Mouse (Mus musculus): ENCODE measurements around the gene Gatb. TPM values are rescaled to one million over a fixed set of nuclear protein-coding genes. Genes with fewer than 3 reads are reported as not detected.
A peak's percentile ranks its signal among the peaks of the same experiment; 100 is the strongest.
"Not testable (repeated sequence)": the region's sequence is repeated elsewhere in the genome, so short reads cannot be mapped to it uniquely, and the experiment has no call there.

The Gatb gene
- polyA plus RNA-seq, 1 experiment: 2.1 TPM

DNA sequence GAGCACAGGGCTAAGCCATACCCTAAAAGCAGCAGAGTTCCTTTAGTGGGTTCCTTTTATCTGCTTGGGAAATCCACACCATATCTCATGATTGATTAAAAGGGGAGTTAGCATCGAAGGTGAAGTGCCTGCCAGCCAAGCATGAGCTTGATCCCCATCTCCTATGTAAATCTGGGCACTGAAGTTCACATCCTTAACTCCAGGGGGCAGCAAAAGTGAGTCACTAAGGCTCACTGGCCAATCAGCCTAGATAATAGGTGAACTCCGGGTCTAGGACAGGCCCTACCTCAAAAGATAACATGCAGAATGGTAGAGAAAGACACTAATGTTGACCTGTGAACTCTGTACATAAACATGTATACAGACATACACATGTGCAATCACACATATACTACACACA is 30.3 kb upstream of the Gatb start:
- H3K4me3 ChIP-seq (ENCODE audit: low read depth, low read length): no peak overlapping the region
- no peaks in the 10 kb centered on the region for H3K4me1 ChIP-seq (ENCODE audit: control insufficient read depth, insufficient read depth, insufficient read length, low read length)
- 29% methylated on average over 2 of the region's 2 CpGs for WGBS
- TF ChIP-seq POLR2A (IDR thresholded peaks at IDR 0.05; ENCODE audit: low read depth, low read length) (no peak), CTCF (IDR thresholded peaks at IDR 0.05; ENCODE audit: extremely low read depth, insufficient read length, insufficient replicate concordance, low read depth, low read length) (peak; percentile 34; the same call in 1 of the 2 replicates)
- H3K36me3 ChIP-seq (ENCODE audit: control insufficient read depth, insufficient read depth, low read length): no peaks in the 10 kb centered on the region
- H3K27me3 ChIP-seq (ENCODE audit: control insufficient read depth, insufficient read depth, low read length): no peaks in the 10 kb centered on the region
- no peak overlapping the region for H3K27ac ChIP-seq (ENCODE audit: insufficient read depth, low read depth, low read length)

DNA sequence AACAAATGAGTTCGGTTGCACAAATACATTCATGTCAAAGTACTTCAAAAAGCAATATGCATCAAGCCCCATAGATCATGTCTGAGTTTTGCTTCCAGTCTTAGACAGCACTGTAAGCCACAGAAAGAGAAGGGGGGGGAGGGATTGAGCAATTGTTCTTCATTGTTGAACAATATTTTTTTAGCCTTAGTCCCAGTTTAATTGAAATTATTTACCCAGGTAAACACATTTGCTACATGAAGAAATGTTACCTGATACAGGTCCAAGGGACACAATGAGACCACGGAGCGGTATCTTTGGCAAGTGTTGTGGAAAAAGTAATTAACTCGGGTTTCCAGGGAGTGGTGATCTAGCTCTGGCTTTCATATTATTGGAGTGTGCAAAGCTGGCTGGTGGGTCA is 23.6 kb upstream of the Gatb start:
- Histone ChIP-seq H3K36me3 (ENCODE audit: control insufficient read depth, insufficient read depth, low read length) (no peaks in the 10 kb centered on the region), H3K27ac (ENCODE audit: insufficient read depth, low read depth, low read length) (no peak overlapping the region), H3K4me3 (ENCODE audit: low read depth, low read length) (no peak overlapping the region), H3K27me3 (ENCODE audit: control insufficient read depth, insufficient read depth, low read length) (no peaks in the 10 kb centered on the region), H3K4me1 (ENCODE audit: control insufficient read depth, insufficient read depth, insufficient read length, low read length) (no peaks in the 10 kb centered on the region)
- no peak for TF ChIP-seq CTCF (IDR thresholded peaks at IDR 0.05; ENCODE audit: extremely low read depth, insufficient read length, insufficient replicate concordance, low read depth, low read length)
- no peak for TF ChIP-seq POLR2A (IDR thresholded peaks at IDR 0.05; ENCODE audit: low read depth, low read length)
- WGBS: 66% methylated on average over 4 of the region's 4 CpGs

DNA sequence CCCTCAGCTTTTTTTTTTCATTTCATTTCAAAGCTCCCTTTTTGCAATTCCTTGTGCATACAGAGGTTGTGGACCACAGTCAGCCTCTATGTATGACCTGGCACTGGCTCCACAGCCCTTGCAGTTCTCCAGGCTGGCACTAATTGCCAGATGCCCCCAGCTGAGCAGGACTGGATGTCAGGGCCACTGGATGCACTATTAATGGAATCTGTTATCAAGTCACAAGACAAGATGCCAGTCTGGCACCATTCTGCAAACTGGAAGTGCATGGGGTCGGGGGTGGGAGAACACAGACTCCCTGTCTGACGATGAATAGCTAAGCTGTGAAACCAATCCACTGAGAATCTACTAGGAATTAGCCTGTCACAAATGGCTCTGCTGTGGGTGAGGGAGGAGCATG is 22.6 kb upstream of the Gatb start:
- H3K4me3 ChIP-seq (ENCODE audit: low read depth, low read length): no peak overlapping the region
- H3K36me3 ChIP-seq (ENCODE audit: control insufficient read depth, insufficient read depth, low read length): no peaks in the 10 kb centered on the region
- H3K4me1 ChIP-seq (ENCODE audit: control insufficient read depth, insufficient read depth, insufficient read length, low read length): no peaks in the 10 kb centered on the region
- WGBS: 72% methylated on average over 2 of the region's 2 CpGs
- TF ChIP-seq CTCF (IDR thresholded peaks at IDR 0.05; ENCODE audit: extremely low read depth, insufficient read length, insufficient replicate concordance, low read depth, low read length) (no peak), POLR2A (IDR thresholded peaks at IDR 0.05; ENCODE audit: low read depth, low read length) (no peak)
- H3K27me3 ChIP-seq (ENCODE audit: control insufficient read depth, insufficient read depth, low read length): no peaks in the 10 kb centered on the region; the same call in 1 of the 2 replicates
- H3K27ac ChIP-seq (ENCODE audit: insufficient read depth, low read depth, low read length): no peak overlapping the region

DNA sequence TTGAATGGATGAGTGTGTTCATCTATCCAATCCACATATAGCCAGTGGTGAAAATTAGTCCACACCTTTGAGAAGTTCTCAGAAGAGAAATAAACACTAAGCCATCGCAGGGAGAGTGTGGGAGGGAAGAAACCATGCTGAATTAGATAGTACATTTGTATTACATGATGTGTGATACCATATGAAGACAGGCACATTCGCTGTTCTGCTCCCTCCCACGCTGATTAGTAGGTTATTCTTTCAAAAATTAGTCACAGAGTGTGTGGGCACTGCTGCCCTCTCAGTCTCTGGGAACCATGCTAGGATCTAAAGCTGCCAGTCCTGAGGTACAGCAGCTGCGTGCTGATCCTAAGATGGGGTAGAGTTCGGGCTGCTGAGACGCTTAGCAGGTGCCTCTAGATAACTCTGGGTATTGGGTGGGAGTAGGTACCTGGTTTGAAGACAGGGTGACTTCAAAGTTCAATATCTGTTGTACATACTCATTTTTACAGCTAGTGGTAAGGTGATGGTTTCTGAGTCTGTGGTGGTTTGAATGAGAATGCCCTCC is 20.1 kb upstream of the Gatb start:
- Histone ChIP-seq H3K27ac (ENCODE audit: insufficient read depth, low read depth, low read length) (no peak overlapping the region), H3K36me3 (ENCODE audit: control insufficient read depth, insufficient read depth, low read length) (no peaks in the 10 kb centered on the region), H3K4me1 (ENCODE audit: control insufficient read depth, insufficient read depth, insufficient read length, low read length) (no peaks in the 10 kb centered on the region), H3K4me3 (ENCODE audit: low read depth, low read length) (no peak overlapping the region), H3K27me3 (ENCODE audit: control insufficient read depth, insufficient read depth, low read length) (no peaks in the 10 kb centered on the region; the same call in 1 of the 2 replicates)
- 79% methylated on average over 6 of the region's 6 CpGs for WGBS
- no peak for TF ChIP-seq CTCF (IDR thresholded peaks at IDR 0.05; ENCODE audit: extremely low read depth, insufficient read length, insufficient replicate concordance, low read depth, low read length)
- TF ChIP-seq POLR2A (IDR thresholded peaks at IDR 0.05; ENCODE audit: low read depth, low read length): no peak

DNA sequence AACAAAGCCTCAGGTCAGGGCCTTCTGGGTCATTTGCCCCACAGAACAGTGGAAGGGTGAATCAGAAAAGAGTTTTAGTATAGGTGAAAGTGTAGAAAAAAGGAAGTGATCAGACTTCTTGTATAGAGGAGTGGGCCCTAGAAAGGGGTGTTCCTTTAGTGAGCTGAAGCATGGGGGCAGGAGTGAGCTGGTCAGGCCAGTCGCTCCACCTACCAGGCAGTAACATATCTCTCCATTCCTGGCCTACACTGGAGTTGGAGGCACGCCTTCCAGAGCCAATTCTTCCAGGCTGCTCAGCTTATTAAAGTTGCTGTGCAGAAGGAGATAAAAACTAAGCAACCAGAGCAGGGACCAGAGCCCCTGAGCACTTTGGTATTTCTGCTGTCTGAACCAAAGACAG is 9.3 kb upstream of the Gatb start:
- H3K4me1 ChIP-seq (ENCODE audit: control insufficient read depth, insufficient read depth, insufficient read length, low read length): no peaks in the 10 kb centered on the region
- no peaks in the 10 kb centered on the region for H3K27me3 ChIP-seq (ENCODE audit: control insufficient read depth, insufficient read depth, low read length)
- H3K4me3 ChIP-seq (ENCODE audit: low read depth, low read length): no peak overlapping the region
- H3K36me3 ChIP-seq (ENCODE audit: control insufficient read depth, insufficient read depth, low read length): no peaks in the 10 kb centered on the region
- no peak overlapping the region for H3K27ac ChIP-seq (ENCODE audit: insufficient read depth, low read depth, low read length)
- WGBS: 34% methylated on average over 2 of the region's 2 CpGs
- TF ChIP-seq CTCF (IDR thresholded peaks at IDR 0.05; ENCODE audit: extremely low read depth, insufficient read length, insufficient replicate concordance, low read depth, low read length) (no peak), POLR2A (IDR thresholded peaks at IDR 0.05; ENCODE audit: low read depth, low read length) (no peak)

DNA sequence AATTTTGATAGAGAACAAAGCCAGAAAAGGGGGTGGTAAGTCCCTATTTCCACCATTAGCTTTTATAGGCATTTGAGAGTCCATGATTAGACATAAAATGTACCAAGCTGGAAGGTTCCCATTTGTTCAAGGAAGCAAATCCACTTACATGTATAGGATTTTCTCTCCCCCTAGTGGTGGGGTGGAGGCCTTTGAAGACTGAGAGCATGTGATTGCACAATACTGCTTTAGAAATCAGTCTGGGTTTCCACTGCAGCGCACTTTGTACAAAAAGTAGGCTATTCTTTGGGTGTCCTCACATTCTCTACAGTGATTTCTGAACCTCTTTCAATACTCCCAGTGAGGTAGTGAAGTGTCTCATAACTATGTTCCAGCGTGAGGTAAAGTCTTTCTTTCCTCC is 2.6 kb upstream of the Gatb start:
- Histone ChIP-seq H3K27me3 (ENCODE audit: control insufficient read depth, insufficient read depth, low read length) (no peaks in the 10 kb centered on the region), H3K27ac (ENCODE audit: insufficient read depth, low read depth, low read length) (no peak overlapping the region), H3K4me3 (ENCODE audit: low read depth, low read length) (no peak overlapping the region), H3K4me1 (ENCODE audit: control insufficient read depth, insufficient read depth, insufficient read length, low read length) (no peaks in the 10 kb centered on the region; the same call in 1 of the 2 replicates), H3K36me3 (ENCODE audit: control insufficient read depth, insufficient read depth, low read length) (no peaks in the 10 kb centered on the region)
- WGBS: 55% methylated on average over 2 of the region's 2 CpGs
- no peak for TF ChIP-seq CTCF (IDR thresholded peaks at IDR 0.05; ENCODE audit: extremely low read depth, insufficient read length, insufficient replicate concordance, low read depth, low read length)
- no peak for TF ChIP-seq POLR2A (IDR thresholded peaks at IDR 0.05; ENCODE audit: low read depth, low read length)

DNA sequence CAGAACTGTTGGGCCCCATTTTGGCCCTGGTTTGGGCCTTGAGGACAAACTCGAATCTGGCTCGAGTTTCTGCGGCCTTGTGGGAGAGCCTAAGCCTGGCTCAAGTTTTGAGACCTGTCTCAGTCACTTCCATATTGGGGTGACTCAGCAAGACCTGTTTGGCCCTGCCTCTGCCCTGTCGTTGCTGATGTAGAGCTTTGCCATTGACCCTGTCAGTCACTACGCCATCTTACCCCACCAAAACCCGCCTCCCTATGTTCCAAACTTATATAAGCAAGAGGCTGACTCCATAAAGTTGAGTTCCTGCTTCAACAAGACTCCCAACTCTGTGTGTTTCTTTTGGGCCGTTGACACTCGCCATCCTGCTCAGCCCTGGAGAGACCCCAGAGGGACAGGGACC is 1.4 kb upstream of the Gatb start:
- not testable (repeated sequence) for H3K4me3 ChIP-seq (ENCODE audit: low read depth, low read length); H3K27me3 ChIP-seq (ENCODE audit: control insufficient read depth, insufficient read depth, low read length); H3K4me1 ChIP-seq (ENCODE audit: control insufficient read depth, insufficient read depth, insufficient read length, low read length); H3K36me3 ChIP-seq (ENCODE audit: control insufficient read depth, insufficient read depth, low read length); H3K27ac ChIP-seq (ENCODE audit: insufficient read depth, low read depth, low read length)
- 95% methylated on average over 8 of the region's 8 CpGs for WGBS
